Mouse (Mus musculus): ENCODE results near the gene Slx4. TPM values are rescaled to one million over a fixed set of nuclear protein-coding genes. Genes with fewer than 3 reads are reported as not detected.

Gene Slx4
- 21.7 TPM for polyA plus RNA-seq (2017; shearing (Covaris generic))

GRCm38 (mm10) chr16:4003489-4004398, at the start of gene Slx4:
Slx4 (minus strand) TSS chr16:4003770.

GRCm38 (mm10) chr16:4036807-4037206, 33.2 kb upstream of the Slx4 start, which contains the start of gene Dnase1:
Dnase1 (plus strand) TSS chr16:4036942.

DNA sequence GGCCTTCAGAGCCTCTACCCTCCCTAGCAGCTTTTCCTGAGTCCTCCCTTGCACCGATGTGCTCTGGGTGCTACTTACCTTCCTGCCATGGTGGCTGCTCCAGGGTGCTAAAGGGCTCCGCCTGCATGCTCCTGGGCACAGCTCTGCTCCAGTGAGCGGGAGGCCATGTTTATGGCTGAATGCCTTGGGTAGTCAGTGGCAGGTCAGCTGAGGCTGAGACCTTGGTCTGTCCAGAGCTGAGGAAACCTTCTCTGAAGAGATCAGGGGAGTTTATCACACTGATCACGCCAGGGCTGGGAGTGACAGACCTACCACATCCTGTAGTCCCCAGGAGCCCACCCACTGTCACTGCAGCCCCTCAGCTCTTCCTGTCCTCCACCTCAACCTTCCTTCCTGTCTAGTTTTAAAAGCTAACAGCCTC, 27.3 kb downstream of the Slx4 start, which contains the start of gene Nlrc3:
Gene Nlrc3, minus strand, starts transcription at position 382 of the 421 bp plus-strand sequence.

Other genes starting within 250 kb of the Slx4 start
- gene Olfr15, start 172.9 kb downstream of the Slx4 start, polyA plus RNA-seq (2017; shearing (Covaris generic)), result 0.26 TPM
- gene Zfp174, start 156.5 kb downstream of the Slx4 start, polyA plus RNA-seq (2017; shearing (Covaris generic)), result not detected
- 78.3 TPM for gene Naa60, start 131.4 kb downstream of the Slx4 start, polyA plus RNA-seq (2017; shearing (Covaris generic))
- gene Zfp597, start 119.2 kb downstream of the Slx4 start, polyA plus RNA-seq (2017; shearing (Covaris generic)), result 8.5 TPM
- not detected for gene Gm20695, start 119.1 kb downstream of the Slx4 start, polyA plus RNA-seq (2017; shearing (Covaris generic))
- gene 1700037C18Rik, start 95.1 kb downstream of the Slx4 start, polyA plus RNA-seq (2017; shearing (Covaris generic)), result 8.0 TPM
- gene Cluap1, start 95.0 kb downstream of the Slx4 start, polyA plus RNA-seq (2017; shearing (Covaris generic)), result 11.9 TPM
- 35.6 TPM for gene Nlrc3, start 27.1 kb downstream of the Slx4 start, polyA plus RNA-seq (2017; shearing (Covaris generic))
- 5.1 TPM for gene Dnase1, start 33.2 kb upstream of the Slx4 start, polyA plus RNA-seq (2017; shearing (Covaris generic))
- gene Trap1, start 74.1 kb upstream of the Slx4 start, polyA plus RNA-seq (2017; shearing (Covaris generic)), result 60.4 TPM
- gene Crebbp, start 210.2 kb upstream of the Slx4 start, polyA plus RNA-seq (2017; shearing (Covaris generic)), result 21.3 TPM